Mouse (Mus musculus) kidney, postnatal 0 days (tissue): ENCODE measurements around the gene Mgat4d. TPM values are rescaled to one million over a fixed set of nuclear protein-coding genes. Genes with fewer than 3 reads are reported as not detected.

ENCODE experiments used
- ATAC-seq: fragments of 200-750 bp; cut with Nextera tagmentation; replicated peaks from 2 replicates; pipeline ENCODE4 v1.8.0; 2017; ENCODE audit warnings: low read depth, moderate number of reproducible peaks, moderate TSS enrichment, moderate library complexity; ENCODE audit not compliant: low FRiP score
- DNase-seq: peaks from one replicate; pipeline ENCODE4 v3.0.0-alpha.2; 2016; ENCODE audit warnings: low spot score
- H3K27ac ChIP-seq: fragments of 300-500 bp; sonication (generic); 2 replicates; pipeline ENCODE4 v1.5.1; 2014; ENCODE audit warnings: mild to moderate bottlenecking
- H3K27me3 ChIP-seq: fragments of 300-500 bp; sonication (generic); 2 replicates; pipeline ENCODE4 v1.6.1; 2014; ENCODE audit warnings: low read length, mixed read lengths; ENCODE audit not compliant: insufficient read depth
- H3K36me3 ChIP-seq: fragments of 300-500 bp; sonication (generic); 2 replicates; pipeline ENCODE4 v1.6.1; 2014; ENCODE audit warnings: low read length, mixed read lengths; ENCODE audit not compliant: insufficient read depth
- H3K4me1 ChIP-seq: fragments of 300-500 bp; sonication (generic); replicated peaks from 2 replicates; pipeline ENCODE4 v1.6.1; 2014; ENCODE audit warnings: antibody characterized with exemption, low read length, mixed read lengths; ENCODE audit not compliant: insufficient read depth
- H3K4me2 ChIP-seq: fragments of 300-500 bp; sonication (generic); 2 replicates; pipeline ENCODE4 v1.6.1; 2014; ENCODE audit warnings: mild to moderate bottlenecking, low read length, moderate library complexity, mixed read lengths
- H3K4me3 ChIP-seq: fragments of 300-500 bp; sonication (generic); replicated peaks from 2 replicates; pipeline ENCODE4 v1.5.1; 2014; ENCODE audit warnings: low read depth, low read length
- H3K9ac ChIP-seq: fragments of 300-500 bp; sonication (generic); 2 replicates; pipeline ENCODE4 v1.6.1; 2014; ENCODE audit warnings: low read depth, low read length
- H3K9me3 ChIP-seq: fragments of 300-500 bp; sonication (generic); replicated peaks from 2 replicates; pipeline ENCODE4 v1.6.1; 2016; ENCODE audit warnings: low read length, inconsistent platforms, mixed read lengths
- CTCF ChIP-seq: IDR thresholded peaks from 2 replicates; pipeline ENCODE4 v1.5.1; 2016; ENCODE audit warnings: antibody characterized with exemption, low read depth, mild to moderate bottlenecking, moderate library complexity
- WGBS: fragments of 180-500 bp; shearing (Covaris S2); extraction: QIAGEN DNeasy Blood & Tissue Kit; methylation state at CpG from one replicate; pipeline ENCODE4 v1.1.7; 2014; 5-methylcytosine and 5-hydroxymethylcytosine counted together
- polyA plus RNA-seq: library from polyadenylated mRNA; unstranded; fragments of >200 nt; fragmentation: Nextera tagmentation; extraction: Ambion mirVana; gene quantifications from 2 replicates; pipeline ENCODE4 v1.2.1, GENCODE M21; 2015

Mgat4d gene
- polyA plus RNA-seq, 1 experiment from 2014 or later = not detected

- H3K27ac ChIP-seq = no peak overlapping the region
- H3K9me3 ChIP-seq = no peaks in the 10 kb centered on the region
- peaks cover 12% of the 10 kb centered on the region for H3K36me3 ChIP-seq
- no peak overlapping the region for H3K4me3 ChIP-seq
- TF ChIP-seq CTCF = no peak
- no peaks in the 10 kb centered on the region for H3K27me3 ChIP-seq
- H3K4me2 ChIP-seq = no peak overlapping the region
- no peak for DNase-seq
- no peak for ATAC-seq
- WGBS = 55% methylated on average over 4 of the region's 4 CpGs
- no peak overlapping the region for H3K9ac ChIP-seq
- H3K4me1 ChIP-seq = no peaks in the 10 kb centered on the region
These were observed 80.8 kb downstream of the Mgat4d start for GRCm38 (mm10) chr8:83429071-83429524.

Other genes starting within 250 kb of the Mgat4d start
- 1.7 and 1.8 TPM in 2 replicates for gene Tbc1d9, start 183.1 kb upstream of the Mgat4d start, polyA plus RNA-seq
- gene Gm10645, start 182.3 kb upstream of the Mgat4d start, polyA plus RNA-seq = 1.6 and 2.0 TPM in 2 replicates
- 0.07 TPM in 1 of 2 replicates, not detected in the other for gene Ucp1, start 58.1 kb upstream of the Mgat4d start, polyA plus RNA-seq
- 10.4 and 10.9 TPM in 2 replicates for gene Elmod2, start 16.0 kb upstream of the Mgat4d start, polyA plus RNA-seq
- gene Clgn, start 41.4 kb downstream of the Mgat4d start, polyA plus RNA-seq = 0.03 and 0.05 TPM in 2 replicates
- gene Scoc, start 109.9 kb downstream of the Mgat4d start, polyA plus RNA-seq = 138 and 139 TPM in 2 replicates
- gene Olfr370, start 187.3 kb downstream of the Mgat4d start, polyA plus RNA-seq = not detected in 2 replicates
- 502 and 515 TPM in 2 replicates for gene Ndufb7, start 218.2 kb downstream of the Mgat4d start, polyA plus RNA-seq